Mouse (Mus musculus) spleen, adult 2 months (tissue): ENCODE measurements around the gene Sdk1.

Experiments
- CTCF ChIP-seq: fragments of 200-500 bp; IDR thresholded peaks from 2 replicates; pipeline ENCODE4 v1.5.1; 2011; ENCODE audit warnings: mild to moderate bottlenecking, inconsistent platforms; ENCODE audit not compliant: insufficient read depth, insufficient read length, insufficient replicate concordance; ENCODE audit errors: extremely low read depth
- POLR2A ChIP-seq: fragments of 200-500 bp; IDR thresholded peaks from 2 replicates; pipeline ENCODE4 v1.6.1; 2011; ENCODE audit warnings: low read depth, low read length, inconsistent platforms

GRCm38 (mm10) chr5:141686876-141687420 is 445.7 kb downstream of the Sdk1 start:
- no peak for TF ChIP-seq POLR2A
- no peak for TF ChIP-seq CTCF
